Mouse (Mus musculus): ENCODE measurements at regions not wholly inside any gene's neighbourhood (a gene's known extent, or its start where the extent isn't known, plus 50 kb on each side); places are given as distances from the start of the nearest gene placed in this dataset.

DNA sequence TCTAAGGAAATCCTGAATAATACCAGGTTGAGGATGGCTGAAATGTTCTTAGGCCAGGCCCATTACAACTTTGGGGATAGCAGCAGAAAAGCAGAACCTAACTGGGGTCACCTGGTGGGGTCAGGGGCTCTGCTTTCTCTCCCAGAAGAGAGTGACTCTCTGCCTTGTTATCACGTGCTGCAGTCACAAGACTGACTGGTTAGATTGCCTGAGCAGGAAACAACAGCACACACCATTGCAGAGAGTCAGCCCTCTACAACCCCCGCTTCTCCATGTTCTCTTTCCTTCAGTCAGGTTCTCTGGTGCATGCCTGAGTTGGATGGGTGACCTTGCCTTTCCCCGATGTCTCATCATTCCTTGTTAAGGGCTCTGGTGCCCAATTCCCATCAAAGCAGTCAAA lies 91.2 kb upstream of the Hsd17b12 start:
- H3K4me1 ChIP-seq = no peaks in the 10 kb centered on the region
- H3K4me3 ChIP-seq (replicated peaks) = no peak overlapping the region
- no peaks in the 10 kb centered on the region for H3K9me3 ChIP-seq
- H3K36me3 ChIP-seq = no peaks in the 10 kb centered on the region
- no peak for ATAC-seq (ENCODE audit: insufficient read depth, low FRiP score, low read depth)
- no peak overlapping the region for H3K9ac ChIP-seq
- peaks cover 45% of the 10 kb centered on the region for H3K27me3 ChIP-seq (replicated peaks)
- H3K4me2 ChIP-seq = no peak overlapping the region
- 55% methylated on average over 3 of the region's 3 CpGs for WGBS
- no peak overlapping the region for H3K27ac ChIP-seq

DNA sequence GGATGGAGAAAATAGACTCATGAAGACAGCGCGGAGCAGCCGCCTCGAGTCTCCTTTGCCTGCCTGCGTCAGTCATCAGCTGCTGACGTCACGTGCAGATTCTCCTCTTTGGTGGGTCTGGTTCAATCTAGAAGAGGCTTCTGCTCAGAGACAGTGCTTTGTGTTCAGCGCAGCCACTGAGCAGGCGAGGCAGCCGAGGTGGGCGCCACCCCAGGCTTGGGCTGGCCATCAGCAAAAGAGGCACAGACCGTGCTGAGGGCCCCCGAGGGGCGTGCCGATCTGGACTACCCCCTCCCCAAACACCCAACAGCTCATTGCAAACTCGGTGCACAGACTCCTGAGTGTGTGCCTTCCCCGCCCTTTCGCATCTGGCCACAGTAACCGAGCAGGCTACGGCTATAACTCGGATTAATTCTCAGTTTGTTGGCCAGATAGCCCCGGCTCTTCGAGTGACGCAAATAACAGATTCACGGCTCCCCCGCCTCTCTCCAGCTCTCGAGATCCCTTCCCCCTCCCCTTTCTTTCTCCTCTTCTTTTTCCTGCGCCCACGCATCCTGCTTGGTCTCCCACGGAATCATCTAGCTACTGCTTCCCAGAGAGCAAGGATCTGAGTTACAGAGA lies 89.2 kb upstream of the Hsd17b12 start:
- H3K27me3 ChIP-seq (replicated peaks) = peaks cover 63% of the 10 kb centered on the region
- no peak for ATAC-seq (ENCODE audit: insufficient read depth, low FRiP score, low read depth)
- H3K9me3 ChIP-seq = no peaks in the 10 kb centered on the region
- no peak overlapping the region for H3K27ac ChIP-seq
- no peaks in the 10 kb centered on the region for H3K36me3 ChIP-seq
- peaks cover 8% of the 10 kb centered on the region for H3K4me1 ChIP-seq
- WGBS = 2% methylated on average over 30 of the region's 30 CpGs
- H3K4me3 ChIP-seq (replicated peaks) = peak overlapping the region; percentile 13
- no peak overlapping the region for H3K9ac ChIP-seq
- H3K4me2 ChIP-seq = peak overlapping the region; percentile 45

DNA sequence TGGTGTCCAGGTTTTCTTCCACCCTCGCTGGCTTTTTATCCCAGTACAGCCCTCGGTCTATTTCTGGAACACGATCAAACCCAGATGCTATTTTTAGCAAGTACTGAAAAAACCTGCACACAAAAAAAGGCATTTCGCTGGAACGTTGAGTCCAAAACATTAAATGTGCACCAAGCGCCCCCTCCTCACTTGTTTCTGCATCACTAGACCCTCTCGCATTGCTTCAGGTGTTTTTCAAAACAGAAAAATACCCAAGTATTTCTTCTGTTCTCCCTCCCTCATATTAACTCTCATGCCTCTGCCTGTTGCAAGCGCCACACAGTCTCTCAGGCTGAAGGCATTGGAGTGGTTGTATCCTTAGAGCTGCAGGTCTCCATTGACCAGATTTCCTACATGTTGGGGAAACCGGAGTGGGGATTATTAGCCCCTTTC lies 88.4 kb upstream of the Hsd17b12 start:
- H3K9me3 ChIP-seq = no peaks in the 10 kb centered on the region
- H3K4me2 ChIP-seq = 0 out of 2 replicates have a peak overlapping the region, but pooled peaks have one; percentile 45
- no peak overlapping the region for H3K27ac ChIP-seq
- H3K36me3 ChIP-seq = no peaks in the 10 kb centered on the region
- H3K27me3 ChIP-seq (replicated peaks) = peaks cover 71% of the 10 kb centered on the region
- peaks cover 13% of the 10 kb centered on the region for H3K4me1 ChIP-seq
- H3K4me3 ChIP-seq (replicated peaks) = no peak overlapping the region
- no peak overlapping the region for H3K9ac ChIP-seq
- ATAC-seq (ENCODE audit: insufficient read depth, low FRiP score, low read depth) = no peak
- 44% methylated on average over 9 of the region's 9 CpGs for WGBS

DNA sequence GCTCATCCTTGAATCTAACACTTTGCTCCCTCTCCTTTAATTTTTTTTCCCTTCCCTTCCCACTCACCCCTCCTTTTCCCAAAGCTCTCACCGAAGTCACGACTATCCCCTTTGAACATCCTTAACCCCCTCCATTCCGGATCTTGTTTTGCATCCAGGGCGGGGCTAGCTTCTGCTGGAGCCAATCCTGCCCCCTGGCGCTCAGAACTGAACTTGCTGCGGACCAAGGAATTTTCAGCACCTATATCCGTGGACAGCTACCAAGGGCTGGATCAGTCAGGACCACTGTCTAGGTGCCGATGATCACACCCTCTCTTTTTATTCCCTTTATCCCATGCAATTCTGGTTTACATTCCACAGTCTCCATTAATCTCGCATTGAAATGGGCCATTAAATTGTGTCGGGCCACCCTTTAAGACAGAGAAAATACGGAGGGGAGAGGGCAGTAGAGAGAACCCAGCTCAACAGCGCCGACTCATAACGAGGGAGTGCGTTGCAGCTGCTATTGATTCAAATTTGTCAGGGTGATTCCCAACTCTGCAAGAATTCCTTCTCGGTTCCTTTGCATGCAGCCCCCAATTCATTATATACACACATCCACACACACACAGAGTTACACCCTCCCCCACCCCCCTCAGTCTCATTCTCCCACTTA lies 87.7 kb upstream of the Hsd17b12 start:
- no peaks in the 10 kb centered on the region for H3K9me3 ChIP-seq
- H3K4me1 ChIP-seq = peaks cover 15% of the 10 kb centered on the region
- ATAC-seq (ENCODE audit: insufficient read depth, low FRiP score, low read depth) = no peak
- no peaks in the 10 kb centered on the region for H3K36me3 ChIP-seq
- WGBS = 2% methylated on average over 16 of the region's 16 CpGs
- H3K9ac ChIP-seq = no peak overlapping the region
- peaks cover 79% of the 10 kb centered on the region for H3K27me3 ChIP-seq (replicated peaks)
- no peak overlapping the region for H3K4me3 ChIP-seq (replicated peaks)
- H3K4me2 ChIP-seq = no peak overlapping the region
- no peak overlapping the region for H3K27ac ChIP-seq

DNA sequence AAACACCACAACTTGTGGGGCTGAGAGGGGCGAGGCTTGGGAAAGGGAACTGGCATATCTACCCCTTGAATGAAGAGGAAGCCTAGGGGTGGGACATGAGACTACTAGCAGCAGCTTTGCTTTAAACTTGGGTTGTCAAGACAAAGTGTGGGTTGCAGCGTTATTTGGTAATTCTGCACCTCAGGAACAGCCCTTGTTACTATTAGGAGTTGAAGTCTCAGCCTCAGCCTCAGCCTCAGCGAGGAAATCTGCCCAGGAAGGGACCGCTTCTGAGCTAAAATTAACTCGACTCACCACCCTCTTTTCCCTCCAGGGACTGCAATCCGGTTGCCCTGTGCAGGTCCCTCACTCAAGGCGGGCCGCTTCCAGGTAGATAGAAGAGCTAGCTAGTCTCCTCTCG lies 86.4 kb upstream of the Hsd17b12 start:
- no peak for ATAC-seq (ENCODE audit: insufficient read depth, low FRiP score, low read depth)
- H3K27ac ChIP-seq = no peak overlapping the region
- H3K4me1 ChIP-seq = peaks cover 15% of the 10 kb centered on the region
- no peak overlapping the region for H3K4me3 ChIP-seq (replicated peaks)
- peaks cover 89% of the 10 kb centered on the region for H3K27me3 ChIP-seq (replicated peaks)
- no peaks in the 10 kb centered on the region for H3K36me3 ChIP-seq
- WGBS = 3% methylated on average over 9 of the region's 9 CpGs
- H3K9ac ChIP-seq = no peak overlapping the region
- H3K9me3 ChIP-seq = no peaks in the 10 kb centered on the region
- no peak overlapping the region for H3K4me2 ChIP-seq

- WGBS = under 1% methylated on average over 50 of the region's 50 CpGs
- peak overlapping the region; percentile 37 for H3K4me2 ChIP-seq
- no peak overlapping the region for H3K27ac ChIP-seq
- no peak for ATAC-seq (ENCODE audit: insufficient read depth, low FRiP score, low read depth)
- no peak overlapping the region for H3K9ac ChIP-seq
- no peaks in the 10 kb centered on the region for H3K9me3 ChIP-seq
- no peaks in the 10 kb centered on the region for H3K36me3 ChIP-seq
- H3K27me3 ChIP-seq (replicated peaks) = peaks cover 94% of the 10 kb centered on the region
- peak overlapping the region; percentile 19 for H3K4me3 ChIP-seq (replicated peaks)
- peaks cover 15% of the 10 kb centered on the region for H3K4me1 ChIP-seq
Measured at GRCm38 (mm10) chr2:94243053-94243916, 85.5 kb upstream of the Hsd17b12 start.

- no peak overlapping the region for H3K9ac ChIP-seq
- H3K4me2 ChIP-seq = peak overlapping the region; percentile 37
- H3K4me1 ChIP-seq = peaks cover 15% of the 10 kb centered on the region
- no peak overlapping the region for H3K27ac ChIP-seq
- peaks cover 91% of the 10 kb centered on the region for H3K27me3 ChIP-seq (replicated peaks)
- 2% methylated on average over 7 of the region's 7 CpGs for WGBS
- no peaks in the 10 kb centered on the region for H3K36me3 ChIP-seq
- no peak overlapping the region for H3K4me3 ChIP-seq (replicated peaks)
- H3K9me3 ChIP-seq = no peaks in the 10 kb centered on the region
- ATAC-seq (ENCODE audit: insufficient read depth, low FRiP score, low read depth) = no peak
Measured at GRCm38 (mm10) chr2:94242406-94243052, 84.8 kb upstream of the Hsd17b12 start.

DNA sequence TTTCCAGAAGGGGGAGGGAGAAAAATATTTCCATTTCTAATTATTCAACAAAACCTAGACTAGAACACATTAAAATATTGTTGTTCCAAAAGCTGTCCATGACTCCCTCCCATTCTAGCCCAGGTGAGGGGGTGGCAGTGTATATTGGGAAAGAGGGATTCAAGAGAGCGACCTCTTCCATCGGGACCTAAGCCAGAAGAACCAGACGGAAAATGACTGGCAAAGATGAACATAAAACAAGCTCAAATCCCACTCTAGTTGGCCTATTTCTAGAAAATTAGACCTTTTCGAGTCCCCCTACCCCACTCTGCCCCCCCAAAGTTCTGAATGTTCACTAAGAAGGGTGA lies 84.3 kb upstream of the Hsd17b12 start:
- Histone ChIP-seq H3K27me3 (replicated peaks) (peaks cover 87% of the 10 kb centered on the region), H3K4me2 (peak overlapping the region; percentile 59; the same call in 1 of the 2 replicates), H3K4me3 (replicated peaks) (no peak overlapping the region)

DNA sequence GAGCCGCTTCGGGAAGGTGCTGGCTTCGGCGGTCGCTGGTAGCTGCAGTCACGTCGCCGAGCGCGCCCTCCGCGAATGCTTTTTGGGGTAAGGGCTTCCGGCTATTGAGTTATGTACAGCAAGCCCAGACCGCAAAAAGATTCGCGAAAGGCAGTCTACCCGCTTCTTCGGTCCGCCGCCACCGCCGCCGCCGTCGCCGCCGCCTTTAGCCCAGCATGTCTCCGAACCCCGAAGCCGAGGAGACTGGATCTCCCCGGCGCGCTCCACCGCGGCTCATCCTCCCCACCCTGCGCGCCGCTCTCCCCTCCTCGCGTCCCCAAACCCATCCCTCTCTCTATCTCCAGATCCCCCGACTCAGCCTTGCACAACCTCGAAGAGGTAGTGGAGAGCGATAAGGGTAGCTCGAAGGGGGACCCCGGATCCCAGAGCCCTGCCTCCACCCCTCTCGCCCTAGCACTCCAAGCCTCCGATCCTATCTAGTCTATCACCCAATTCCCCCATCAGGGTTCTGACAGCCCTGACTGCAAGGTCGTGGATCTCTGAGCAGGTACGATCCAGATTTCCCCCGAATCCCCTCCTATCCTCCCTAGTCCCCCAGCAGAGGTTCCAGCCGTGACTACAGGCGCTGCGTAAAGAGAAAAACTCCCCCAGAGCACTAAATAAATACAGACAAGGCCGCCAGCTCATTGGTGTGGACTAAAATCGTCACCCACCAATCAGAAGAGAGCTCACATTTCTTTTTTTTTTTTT lies 83.7 kb upstream of the Hsd17b12 start:
- Histone ChIP-seq H3K4me3 (replicated peaks) (peak overlapping the region; percentile 29), H3K4me1 (peaks cover 15% of the 10 kb centered on the region), H3K4me2 (peak overlapping the region; percentile 59), H3K9me3 (no peaks in the 10 kb centered on the region), H3K27me3 (replicated peaks) (peaks cover 82% of the 10 kb centered on the region), H3K9ac (no peak overlapping the region), H3K36me3 (no peaks in the 10 kb centered on the region), H3K27ac (no peak overlapping the region)
- no peak for ATAC-seq (ENCODE audit: insufficient read depth, low FRiP score, low read depth)
- WGBS = under 1% methylated on average over 55 of the region's 55 CpGs

More for the DNA sequence above, 84.3 kb upstream of the Hsd17b12 start:
- Histone ChIP-seq H3K4me1 (peaks cover 15% of the 10 kb centered on the region), H3K36me3 (no peaks in the 10 kb centered on the region), H3K9me3 (no peaks in the 10 kb centered on the region), H3K9ac (no peak overlapping the region), H3K27ac (no peak overlapping the region)
- ATAC-seq (ENCODE audit: insufficient read depth, low FRiP score, low read depth) = no peak
- WGBS = 10% methylated on average over 4 of the region's 4 CpGs

DNA sequence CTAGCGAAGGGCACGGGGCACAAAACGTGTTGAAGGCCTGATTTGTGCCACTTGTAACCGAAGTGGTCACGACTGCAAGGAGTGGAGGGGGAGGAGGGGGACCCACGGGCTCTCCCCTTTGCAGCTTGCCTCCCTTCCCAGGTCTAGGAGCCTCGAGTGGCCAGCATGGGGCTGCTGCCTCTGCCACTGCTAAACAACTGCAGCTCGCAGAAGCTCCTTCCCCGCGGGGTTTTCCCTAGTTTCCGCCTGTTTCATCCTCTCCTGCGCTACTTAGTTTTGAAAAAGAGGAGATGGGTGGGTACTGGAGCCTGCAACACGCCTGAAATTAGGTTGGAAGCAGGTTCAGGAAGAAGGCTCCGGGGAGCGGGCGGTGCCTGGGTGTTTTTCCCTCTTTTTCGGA lies 82.6 kb upstream of the Hsd17b12 start:
- H3K4me3 ChIP-seq (replicated peaks) = no peak overlapping the region

GRCm38 (mm10) chr2:94239573-94239972 lies 81.8 kb upstream of the Hsd17b12 start:
- no peak overlapping the region for H3K4me3 ChIP-seq (replicated peaks)

More for the DNA sequence above, 82.6 kb upstream of the Hsd17b12 start:
- Histone ChIP-seq H3K4me1 (peaks cover 15% of the 10 kb centered on the region), H3K9me3 (no peaks in the 10 kb centered on the region), H3K9ac (no peak overlapping the region), H3K27ac (no peak overlapping the region), H3K36me3 (no peaks in the 10 kb centered on the region), H3K4me2 (no peak overlapping the region; the same call in 1 of the 2 replicates), H3K27me3 (replicated peaks) (peaks cover 71% of the 10 kb centered on the region)
- 5% methylated on average over 17 of the region's 17 CpGs for WGBS
- no peak for ATAC-seq (ENCODE audit: insufficient read depth, low FRiP score, low read depth)

More at GRCm38 (mm10) chr2:94239573-94239972, 81.8 kb upstream of the Hsd17b12 start:
- Histone ChIP-seq H3K27ac (no peak overlapping the region), H3K4me2 (no peak overlapping the region), H3K4me1 (peaks cover 15% of the 10 kb centered on the region), H3K36me3 (no peaks in the 10 kb centered on the region), H3K27me3 (replicated peaks) (peaks cover 64% of the 10 kb centered on the region), H3K9ac (no peak overlapping the region), H3K9me3 (no peaks in the 10 kb centered on the region)
- ATAC-seq (ENCODE audit: insufficient read depth, low FRiP score, low read depth) = no peak
- WGBS = 23% methylated on average over 9 of the region's 9 CpGs
